Comparison of ENCODE assay signal across 10 mouse cellular contexts in the genomic region with DNA sequence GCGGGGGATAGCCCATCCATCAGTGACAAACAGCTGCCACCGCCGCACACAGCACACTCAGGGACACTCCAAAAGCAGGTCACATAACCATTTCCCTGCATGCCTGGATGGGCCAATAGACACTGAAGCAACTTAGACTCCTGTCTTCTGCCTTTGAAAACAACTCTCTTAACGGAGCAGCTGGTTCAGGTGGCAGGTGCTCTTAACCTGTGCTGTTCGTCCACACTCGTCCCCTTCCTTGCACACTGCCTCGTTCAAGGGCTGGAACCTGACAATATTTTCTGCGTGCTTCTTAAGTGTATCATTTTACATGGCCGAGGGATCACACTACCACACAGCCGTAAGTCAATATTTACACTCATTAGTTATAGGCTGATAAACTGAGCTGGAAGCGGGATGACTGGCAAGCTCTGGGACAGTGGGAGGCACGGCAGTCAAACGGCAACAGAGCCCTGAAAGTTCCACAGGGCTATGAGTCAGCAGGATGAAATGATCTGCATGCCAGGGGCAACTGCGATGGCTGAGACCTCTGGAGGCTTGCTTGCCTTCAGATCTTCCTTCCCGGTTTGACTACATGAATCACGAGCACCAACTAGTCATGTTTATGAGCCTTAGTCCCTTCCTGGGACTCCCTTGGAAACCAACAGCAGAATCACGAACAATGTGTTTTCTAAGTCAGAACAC.
DNase-seq lines count a peak whose midpoint lies in the region; ATAC-seq and TF ChIP-seq lines count a peak whose summit lies in the region.
"Had no signal": no experiment of that assay in that cellular context is flagged by ENCODE, and none has a peak within 500 bp of the region (broad histone marks: within the 10 kb centered on the region; RNA-seq: fewer than 3 reads in every experiment).

No protein-coding gene starts in this region.

- peak; percentile 15 for DNase-seq in ovary, postnatal 36 days (ENCODE audit: low spot score)
- DNase-seq in ovary, postnatal 10 days (ENCODE audit: low spot score) = no peak
- peak; percentile 47 for DNase-seq in adrenal gland, postnatal 14 days
- peak; percentile 34 for DNase-seq in kidney, adult 2 months
- DNase-seq in yolk sac, embryonic 10.5 days (ENCODE audit: low spot score) = peak; percentile 35
- no peak for DNase-seq in left cerebral cortex, postnatal 25 days (ENCODE audit: low spot score in 2 of 2)
- DNase-seq: embryo, embryonic 11 days had no signal

- ATAC-seq in CD4-positive, CD25-positive, alpha-beta regulatory T cell, adult 4 months = no peak
- ATAC-seq: inflammation-experienced regulatory T-cells, adult 6 months had no signal

- H3K4me3 ChIP-seq in kidney, adult 2 months (ENCODE audit: insufficient read depth, low read depth, low read length) = no peak overlapping the region
- H3K4me3 ChIP-seq: megakaryocyte, embryonic 14.5 days had no signal

- peaks cover 5% of the 10 kb centered on the region; the same call in 1 of the 2 replicates for H3K4me1 ChIP-seq in kidney, adult 2 months (ENCODE audit: control insufficient read depth, insufficient read depth, low read length)

- 29% methylated on average over 17 of the region's 17 CpGs for WGBS in kidney, adult 2 months

- TF ChIP-seq CTCF in kidney, adult 2 months (conservative IDR thresholded peaks at IDR 0.05; ENCODE audit: insufficient read depth, insufficient read length, low read depth, low read length) = no peak

- no peak overlapping the region for H3K27ac ChIP-seq in kidney, adult 2 months (ENCODE audit: insufficient read depth, low read depth, low read length)

- no peaks in the 10 kb centered on the region for H3K36me3 ChIP-seq in kidney, adult 2 months (ENCODE audit: control insufficient read depth, insufficient read depth, low read length)

- intact Hi-C loops in left cerebral cortex, postnatal 25 days (cut with DNase I) = no loop called here

- no peak for TF ChIP-seq POLR2A in kidney, adult 2 months (IDR thresholded peaks at IDR 0.05; ENCODE audit: low read depth, low read length)

- no peaks in the 10 kb centered on the region for H3K27me3 ChIP-seq in kidney, adult 2 months (replicated peaks; ENCODE audit: control insufficient read depth, insufficient read depth, low read length)

Comparison
In these comparisons a context has a peak if more than half of its experiments do, and no peak if none do; other contexts are left out.
1. DNase-seq: peak in ovary, postnatal 36 days (single experiment), adrenal gland, postnatal 14 days (single experiment), kidney, adult 2 months (single experiment) and yolk sac, embryonic 10.5 days (single experiment); none in ovary, postnatal 10 days (single experiment) and left cerebral cortex, postnatal 25 days (0 of 2).